Mouse (Mus musculus) limb, embryonic 15.5 days (tissue): ENCODE data around the gene Rhoa. TPM values are rescaled to one million over a fixed set of nuclear protein-coding genes. Genes with fewer than 3 reads are reported as not detected.

Source experiments
- ATAC-seq: fragments of 200-750 bp; cut with Nextera tagmentation; 2 replicates; pipeline ENCODE4 v1.8.0; 2017; ENCODE audit warnings: low read depth, moderate TSS enrichment; ENCODE audit not compliant: insufficient number of reproducible peaks, low FRiP score, low TSS enrichment
- H3K27ac ChIP-seq: fragments of 300-500 bp; sonication (generic); 2 replicates; pipeline ENCODE4 v1.5.1; 2015; ENCODE audit warnings: moderate library complexity, mild to moderate bottlenecking, inconsistent platforms
- H3K27me3 ChIP-seq: fragments of 300-500 bp; sonication (generic); 2 replicates; pipeline ENCODE4 v1.6.1; 2015; ENCODE audit warnings: inconsistent platforms
- H3K36me3 ChIP-seq: fragments of 300-500 bp; sonication (generic); 2 replicates; pipeline ENCODE4 v1.6.1; 2015; ENCODE audit warnings: inconsistent platforms
- H3K4me1 ChIP-seq: fragments of 300-500 bp; sonication (generic); 2 replicates; pipeline ENCODE4 v1.6.1; 2015; ENCODE audit warnings: inconsistent platforms
- H3K4me2 ChIP-seq: fragments of 300-500 bp; sonication (generic); 2 replicates; pipeline ENCODE4 v1.6.1; 2015; ENCODE audit warnings: mild to moderate bottlenecking, inconsistent platforms
- H3K4me3 ChIP-seq: fragments of 300-500 bp; sonication (generic); 2 replicates; pipeline ENCODE4 v1.5.1; 2015; ENCODE audit warnings: mild to moderate bottlenecking, inconsistent platforms
- H3K9ac ChIP-seq: fragments of 300-500 bp; sonication (generic); 2 replicates; pipeline ENCODE4 v1.6.1; 2015; ENCODE audit warnings: inconsistent platforms
- H3K9me3 ChIP-seq: fragments of 300-500 bp; sonication (generic); 2 replicates; pipeline ENCODE4 v1.6.1; 2016; ENCODE audit warnings: inconsistent platforms
- WGBS: fragments of 180-500 bp; shearing (Covaris S2); methylation state at CpG from one replicate; pipeline ENCODE4 v1.1.7; 2015; 5-methylcytosine and 5-hydroxymethylcytosine counted together
- polyA plus RNA-seq: library from polyadenylated mRNA; unstranded; fragments of >200 nt; fragmentation: Nextera tagmentation; extraction: Ambion mirVana; gene quantifications from 2 replicates; pipeline ENCODE4 v1.2.1, GENCODE M21; 2015

Gene Rhoa
- polyA plus RNA-seq, 1 experiment from 2014 or later, result 473 TPM

DNA sequence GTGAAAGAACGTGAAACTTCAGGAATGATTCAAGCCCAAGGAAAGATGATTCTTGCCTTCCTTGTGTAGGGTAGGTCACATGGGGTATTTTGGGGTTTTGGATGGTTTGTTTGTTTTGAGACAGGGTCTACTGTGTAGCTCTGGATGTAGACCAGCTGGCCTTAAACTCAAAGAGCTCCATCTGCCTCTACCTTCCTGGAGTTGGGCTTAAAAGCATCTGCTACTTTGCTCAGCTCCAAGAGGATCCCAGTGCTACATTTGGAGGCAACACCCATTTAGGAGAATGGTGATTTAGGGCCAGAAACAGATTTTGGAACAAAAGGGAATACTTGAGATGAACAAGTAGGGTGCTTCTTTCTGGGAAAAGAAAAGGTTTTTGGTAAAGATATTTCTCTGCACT lies 18.9 kb downstream of the Rhoa start:
- H3K27me3 ChIP-seq, result no peaks in the 10 kb centered on the region
- H3K36me3 ChIP-seq, result peaks cover 36% of the 10 kb centered on the region
- H3K9ac ChIP-seq, result no peak overlapping the region
- WGBS, result 98% methylated on average over 1 of the region's 1 CpGs
- H3K9me3 ChIP-seq, result no peaks in the 10 kb centered on the region
- H3K4me1 ChIP-seq, result no peaks in the 10 kb centered on the region
- no peak overlapping the region for H3K4me3 ChIP-seq
- ATAC-seq, result no peak
- H3K4me2 ChIP-seq, result no peak overlapping the region
- H3K27ac ChIP-seq, result no peak overlapping the region

DNA sequence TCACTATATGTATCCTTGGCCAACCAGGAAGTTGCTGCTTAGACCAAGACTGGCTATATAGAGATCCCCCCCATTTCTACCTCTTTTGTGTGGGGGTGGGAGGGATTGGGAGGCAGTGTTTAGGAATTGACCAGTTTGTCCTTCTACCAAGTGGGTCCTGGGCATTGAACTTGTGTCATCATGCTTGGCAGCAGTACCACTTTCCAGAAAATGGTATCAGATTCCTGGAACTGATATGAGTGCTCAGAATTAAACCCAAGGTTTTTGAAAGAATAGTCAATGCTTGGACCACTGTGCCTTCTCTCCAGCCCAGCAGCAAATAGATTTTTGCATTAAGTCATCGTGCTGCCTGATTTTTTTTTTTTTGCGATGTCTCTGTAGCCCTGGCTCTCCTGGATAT lies 19.9 kb downstream of the Rhoa start:
- H3K4me1 ChIP-seq, result no peaks in the 10 kb centered on the region
- H3K36me3 ChIP-seq, result peaks cover 41% of the 10 kb centered on the region

DNA sequence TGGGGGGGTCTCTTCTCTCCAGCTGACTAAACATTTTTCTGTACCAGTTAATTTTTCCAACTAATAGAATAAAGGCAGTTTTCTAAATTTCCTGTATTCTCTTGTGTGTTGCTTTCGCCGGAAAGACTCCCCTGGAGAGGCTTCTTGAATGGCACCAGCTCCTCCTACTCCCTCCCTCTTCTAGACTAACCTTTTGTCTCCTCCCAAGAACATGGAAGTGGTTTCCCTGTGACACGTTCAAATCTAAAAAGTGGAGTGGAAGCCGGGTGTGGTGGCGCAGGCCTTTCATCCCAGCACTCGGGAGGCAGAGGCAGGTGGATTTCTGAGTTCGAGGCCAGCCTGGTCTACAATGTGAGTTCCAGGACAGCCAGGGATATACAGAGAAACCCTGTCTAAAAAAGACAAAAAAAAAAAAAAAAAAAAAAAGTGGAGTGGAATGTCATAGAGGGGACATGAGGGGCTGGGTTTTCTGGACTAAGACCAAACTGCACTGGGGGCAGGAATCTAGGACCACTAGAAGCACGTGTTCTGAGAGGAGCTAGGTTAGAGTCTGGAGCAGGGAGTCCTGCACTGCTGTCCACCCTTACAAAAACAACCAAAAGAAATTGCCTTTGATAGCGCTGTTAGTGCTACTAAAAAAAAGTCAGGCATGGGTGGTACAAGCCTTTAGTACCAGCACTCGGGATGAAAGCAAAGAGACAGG lies 32.1 kb downstream of the Rhoa start:
- no peak for ATAC-seq
- H3K9me3 ChIP-seq, result no peaks in the 10 kb centered on the region
- no peak overlapping the region for H3K9ac ChIP-seq
- H3K4me2 ChIP-seq, result peak overlapping the region; percentile 71; the same call in 1 of the 2 replicates
- peak overlapping the region; percentile 96 for H3K27ac ChIP-seq
- H3K36me3 ChIP-seq, result peaks cover 35% of the 10 kb centered on the region
- WGBS, result 70% methylated on average over 10 of the region's 10 CpGs
- no peaks in the 10 kb centered on the region for H3K27me3 ChIP-seq
- no peak overlapping the region for H3K4me3 ChIP-seq
- peaks cover 28% of the 10 kb centered on the region for H3K4me1 ChIP-seq

More for the DNA sequence above, 19.9 kb downstream of the Rhoa start:
- no peaks in the 10 kb centered on the region for H3K9me3 ChIP-seq
- H3K4me2 ChIP-seq, result no peak overlapping the region
- WGBS, result 97% methylated on average over 2 of the region's 2 CpGs
- H3K4me3 ChIP-seq, result no peak overlapping the region
- H3K27ac ChIP-seq, result no peak overlapping the region
- no peak for ATAC-seq
- no peak overlapping the region for H3K9ac ChIP-seq
- H3K27me3 ChIP-seq, result no peaks in the 10 kb centered on the region

DNA sequence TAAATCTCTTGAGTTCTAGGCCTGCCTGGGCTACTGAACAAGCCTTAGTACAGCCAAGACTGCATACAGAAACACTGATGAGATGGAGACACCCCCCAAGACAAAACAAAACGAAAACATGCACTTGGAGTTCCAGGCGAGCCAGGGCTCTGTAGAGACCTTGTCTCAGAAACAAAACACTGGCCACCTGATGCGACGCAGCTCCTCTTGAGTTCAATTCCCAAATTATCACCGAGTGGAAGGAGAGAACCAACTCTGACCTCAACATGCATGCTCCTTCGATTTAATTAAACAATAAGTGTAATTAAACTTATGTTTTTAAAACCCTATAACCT lies 32.6 kb downstream of the Rhoa start:
- peak overlapping the region; percentile 71 for H3K4me2 ChIP-seq
- no peak overlapping the region for H3K9ac ChIP-seq
- peaks cover 32% of the 10 kb centered on the region for H3K36me3 ChIP-seq
- no peak for ATAC-seq
- WGBS, result 18% methylated on average over 6 of the region's 6 CpGs
- H3K9me3 ChIP-seq, result no peaks in the 10 kb centered on the region
- H3K27me3 ChIP-seq, result no peaks in the 10 kb centered on the region
- H3K27ac ChIP-seq, result peak overlapping the region; percentile 96
- H3K4me1 ChIP-seq, result peaks cover 28% of the 10 kb centered on the region
- peak overlapping the region; percentile 74 for H3K4me3 ChIP-seq

DNA sequence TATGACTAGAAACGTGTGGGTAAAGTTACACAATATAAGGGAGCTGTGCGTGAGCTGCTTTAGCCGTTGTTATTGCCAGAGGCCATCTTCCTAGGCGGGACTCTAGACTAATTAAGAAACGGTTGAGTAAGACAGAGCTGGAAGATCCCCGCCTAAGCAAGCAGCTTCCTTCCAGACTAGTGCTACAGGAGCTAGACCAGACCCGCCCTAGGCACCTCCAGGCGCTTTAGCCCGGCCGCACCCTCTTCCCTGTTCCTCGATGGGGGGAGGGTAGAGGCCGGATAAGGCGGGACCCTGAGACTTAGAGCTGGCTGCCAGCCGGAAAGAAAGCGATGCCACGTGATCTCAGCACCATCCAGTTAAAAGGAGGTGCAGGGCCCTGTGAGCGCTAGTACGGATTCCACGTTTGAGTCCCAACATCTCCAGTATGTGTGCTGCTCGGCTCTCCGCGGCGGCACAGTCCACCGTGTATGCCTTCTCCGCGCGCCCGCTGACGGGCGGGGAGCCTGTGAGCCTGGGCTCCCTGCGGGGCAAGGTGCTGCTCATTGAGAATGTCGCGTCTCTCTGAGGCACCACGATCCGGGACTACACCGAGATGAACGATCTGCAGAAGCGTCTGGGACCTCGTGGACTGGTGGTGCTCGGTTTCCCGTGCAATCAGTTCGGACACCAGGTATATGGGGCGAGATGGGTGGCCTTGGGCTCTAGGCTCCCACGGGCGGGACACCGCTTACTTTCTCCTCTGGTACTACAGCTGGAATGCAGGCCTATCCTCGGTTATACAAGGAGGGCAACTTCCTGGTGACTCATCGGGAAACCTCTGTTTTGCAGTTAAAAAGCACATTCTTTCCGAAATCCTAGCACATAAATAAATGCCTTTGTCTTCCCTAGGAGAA lies 33.2 kb downstream of the Rhoa start, which contains the start of gene Gpx1:
Gene Gpx1 (plus strand): TSS at position 18 of the 896 bp plus-strand sequence.
- peak; percentile 94 for ATAC-seq
- H3K4me3 ChIP-seq, result peak within 1 kb of the TSS; percentile 74
- H3K4me2 ChIP-seq, result peak within 1 kb of the TSS; percentile 71
- H3K4me1 ChIP-seq, result peaks cover 28% of the 10 kb centered on the region
- no peaks in the 10 kb centered on the region for H3K9me3 ChIP-seq
- no peaks in the 10 kb centered on the region for H3K27me3 ChIP-seq
- H3K27ac ChIP-seq, result peak within 1 kb of the TSS; percentile 96
- peak within 1 kb of the TSS; percentile 93 for H3K9ac ChIP-seq
- H3K36me3 ChIP-seq, result peaks cover 27% of the 10 kb centered on the region
- under 1% methylated on average over 49 of the region's 49 CpGs for WGBS

DNA sequence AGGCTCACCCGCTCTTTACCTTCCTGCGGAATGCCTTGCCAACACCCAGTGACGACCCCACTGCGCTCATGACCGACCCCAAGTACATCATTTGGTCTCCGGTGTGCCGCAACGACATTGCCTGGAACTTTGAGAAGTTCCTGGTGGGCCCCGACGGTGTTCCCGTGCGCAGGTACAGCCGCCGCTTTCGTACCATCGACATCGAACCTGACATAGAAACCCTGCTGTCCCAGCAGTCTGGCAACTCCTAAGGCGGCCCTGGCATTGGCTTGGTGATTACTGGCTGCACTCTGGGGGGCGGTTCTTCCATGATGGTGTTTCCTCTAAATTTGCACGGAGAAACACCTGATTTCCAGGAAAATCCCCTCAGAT lies 33.9 kb downstream of the Rhoa start:
- Histone ChIP-seq H3K9ac (peak overlapping the region; percentile 93), H3K4me2 (peak overlapping the region; percentile 71), H3K36me3 (peaks cover 19% of the 10 kb centered on the region), H3K4me1 (peaks cover 28% of the 10 kb centered on the region), H3K27ac (peak overlapping the region; percentile 96), H3K4me3 (peak overlapping the region; percentile 74), H3K9me3 (no peaks in the 10 kb centered on the region), H3K27me3 (no peaks in the 10 kb centered on the region)
- 5% methylated on average over 20 of the region's 20 CpGs for WGBS
- ATAC-seq, result no peak

DNA sequence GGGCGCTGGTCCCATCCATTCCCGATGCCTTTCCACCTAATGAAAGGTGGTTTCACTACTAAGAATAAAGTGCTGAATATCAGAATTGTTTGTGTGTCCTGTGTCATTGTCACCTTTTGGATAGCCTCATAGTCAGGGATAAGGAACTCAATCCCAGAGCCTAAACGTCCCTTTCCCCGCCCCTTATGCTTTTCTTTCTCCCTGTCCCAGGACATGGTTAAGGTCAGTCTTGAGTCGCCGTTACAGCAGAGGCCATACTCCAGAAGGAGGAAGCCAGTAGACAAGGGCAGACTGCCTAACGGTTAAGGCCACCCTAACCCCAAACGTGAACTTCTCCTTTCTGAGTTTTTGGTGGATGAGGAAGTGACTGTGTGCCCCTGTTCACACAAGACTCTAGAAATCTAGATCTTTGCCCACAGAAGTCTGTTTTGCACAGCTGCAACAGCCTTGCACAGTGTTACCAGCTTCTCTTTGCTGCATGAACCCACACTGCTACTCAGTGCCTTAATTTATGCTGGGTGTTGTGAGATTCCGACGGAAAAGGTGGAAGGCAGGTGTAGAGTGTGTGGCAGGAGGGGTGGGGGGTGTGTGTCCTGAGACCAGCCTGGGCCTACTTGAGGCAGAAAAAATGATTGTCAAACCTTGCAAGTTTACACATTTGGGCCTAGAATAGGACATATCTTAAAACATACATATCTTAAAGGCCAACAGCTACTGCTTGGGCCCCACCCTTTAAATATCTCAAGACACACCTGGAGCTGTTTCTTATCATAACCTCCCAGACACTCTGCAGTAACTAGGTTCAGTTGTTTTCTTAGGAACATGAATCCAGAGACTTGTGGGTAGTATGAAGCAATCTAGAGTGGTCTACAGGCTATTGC lies 34.6 kb downstream of the Rhoa start:
- Histone ChIP-seq H3K4me2 (peak overlapping the region; percentile 71), H3K27me3 (no peaks in the 10 kb centered on the region), H3K36me3 (peaks cover 13% of the 10 kb centered on the region), H3K4me1 (peaks cover 28% of the 10 kb centered on the region), H3K27ac (peak overlapping the region; percentile 96), H3K9ac (peak overlapping the region; percentile 93), H3K4me3 (peak overlapping the region; percentile 74), H3K9me3 (no peaks in the 10 kb centered on the region)
- ATAC-seq, result no peak
- 57% methylated on average over 10 of the region's 10 CpGs for WGBS

DNA sequence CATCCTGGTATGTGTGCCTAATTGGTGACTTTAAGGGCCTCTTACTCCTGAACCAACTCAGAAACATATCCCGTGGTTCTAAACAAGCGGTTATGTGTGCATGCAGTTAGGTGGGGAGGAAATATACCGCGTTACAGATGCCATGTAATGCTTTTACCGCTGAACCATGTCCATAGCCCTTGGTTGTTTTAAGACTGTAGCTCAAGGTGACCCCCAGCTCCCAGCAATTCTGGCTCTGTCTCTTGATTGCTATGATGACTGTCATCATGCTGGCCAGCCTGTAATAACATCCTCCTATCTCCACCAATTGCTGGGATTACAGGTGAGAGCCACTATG lies 35.2 kb downstream of the Rhoa start:
- ATAC-seq, result no peak
- Histone ChIP-seq H3K36me3 (peaks cover 9% of the 10 kb centered on the region), H3K27me3 (no peaks in the 10 kb centered on the region), H3K4me3 (no peak overlapping the region; the same call in 1 of the 2 replicates), H3K4me2 (no peak overlapping the region), H3K9me3 (no peaks in the 10 kb centered on the region), H3K27ac (peak overlapping the region; percentile 48; the same call in 1 of the 2 replicates), H3K9ac (no peak overlapping the region), H3K4me1 (peaks cover 28% of the 10 kb centered on the region)
- 88% methylated on average over 5 of the region's 5 CpGs for WGBS

DNA sequence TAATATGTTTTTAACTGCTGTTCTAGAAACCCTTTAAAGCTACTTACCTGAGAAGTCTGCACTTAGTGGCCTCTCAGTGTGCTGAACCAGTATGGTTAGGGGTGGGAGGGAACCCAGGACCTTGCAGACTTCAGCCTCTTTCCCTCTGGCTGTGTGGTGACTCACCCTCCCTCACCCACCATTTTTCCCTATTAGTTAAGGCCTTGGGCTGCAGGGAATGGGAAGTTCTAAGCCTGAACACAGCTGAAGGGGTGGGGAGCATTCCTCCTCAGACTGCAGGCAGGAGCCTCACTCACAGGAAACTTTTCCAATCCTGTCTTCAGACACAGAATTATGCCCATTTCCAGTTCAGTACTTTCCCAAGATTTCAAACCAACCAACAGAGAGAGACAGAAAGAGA lies 35.9 kb downstream of the Rhoa start:
- Histone ChIP-seq H3K4me2 (no peak overlapping the region), H3K4me3 (no peak overlapping the region), H3K9ac (no peak overlapping the region), H3K27me3 (no peaks in the 10 kb centered on the region), H3K9me3 (no peaks in the 10 kb centered on the region), H3K36me3 (peaks cover 7% of the 10 kb centered on the region), H3K27ac (0 out of 2 replicates have a peak overlapping the region, but pooled peaks have one; percentile 38), H3K4me1 (peaks cover 29% of the 10 kb centered on the region)
- no peak for ATAC-seq

DNA sequence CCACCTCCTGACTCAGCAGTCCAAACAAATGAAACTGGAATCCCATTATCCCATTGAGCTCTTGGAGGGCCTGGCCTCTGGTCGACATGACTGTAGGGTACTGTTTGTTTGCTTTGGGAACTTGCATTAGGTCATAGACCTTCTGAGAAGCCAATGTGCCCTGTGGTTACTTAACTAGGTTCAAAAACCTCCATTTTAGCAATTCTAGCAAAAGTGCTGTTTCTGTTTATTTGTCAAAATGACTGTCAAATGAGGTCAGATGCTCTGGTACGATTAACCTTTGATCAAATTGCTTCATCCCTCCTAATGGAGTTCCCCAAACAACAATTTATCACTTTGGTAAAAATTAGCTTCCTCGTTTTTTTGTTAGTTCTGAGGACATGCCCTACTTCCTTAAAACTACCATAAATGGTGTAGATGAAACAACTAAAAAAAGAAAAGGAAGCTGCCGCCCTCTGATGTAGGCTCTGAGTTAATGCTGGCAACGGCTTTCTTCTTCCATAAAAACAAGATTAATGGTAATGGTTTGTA lies 36.4 kb downstream of the Rhoa start:
- 31% methylated on average over 5 of the region's 5 CpGs for WGBS
- H3K4me2 ChIP-seq, result no peak overlapping the region
- no peak for ATAC-seq
- no peak overlapping the region for H3K9ac ChIP-seq
- peaks cover 7% of the 10 kb centered on the region for H3K36me3 ChIP-seq
- H3K27ac ChIP-seq, result 0 out of 2 replicates have a peak overlapping the region, but pooled peaks have one; percentile 38
- H3K27me3 ChIP-seq, result no peaks in the 10 kb centered on the region
- H3K4me3 ChIP-seq, result no peak overlapping the region
- H3K9me3 ChIP-seq, result no peaks in the 10 kb centered on the region
- H3K4me1 ChIP-seq, result peaks cover 32% of the 10 kb centered on the region

DNA sequence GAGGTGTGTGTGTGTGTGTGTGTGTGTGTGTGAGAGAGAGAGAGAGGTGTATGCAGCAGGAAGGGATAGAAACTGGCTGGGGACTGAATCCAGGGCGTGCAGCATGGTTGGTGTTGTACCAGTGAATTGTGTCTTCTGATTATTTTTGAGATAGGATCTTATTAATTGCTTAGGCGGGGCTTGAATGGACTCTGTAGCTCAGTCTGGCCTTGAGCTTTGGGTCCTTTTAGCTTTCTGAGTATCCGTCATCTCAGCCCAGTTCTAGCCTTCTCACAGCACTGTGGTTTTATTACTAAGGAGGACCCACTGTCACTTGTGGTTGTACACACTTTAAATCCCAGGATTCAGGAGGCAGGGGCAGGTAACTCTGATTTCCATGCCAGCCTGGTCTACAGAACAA lies 37.4 kb downstream of the Rhoa start:
- H3K4me3 ChIP-seq, result no peak overlapping the region
- no peak overlapping the region for H3K27ac ChIP-seq
- peaks cover 29% of the 10 kb centered on the region for H3K4me1 ChIP-seq
- no peaks in the 10 kb centered on the region for H3K9me3 ChIP-seq
- no peak overlapping the region for H3K9ac ChIP-seq
- H3K36me3 ChIP-seq, result peaks cover 4% of the 10 kb centered on the region; the same call in 1 of the 2 replicates
- H3K4me2 ChIP-seq, result no peak overlapping the region
- 86% methylated on average over 3 of the region's 3 CpGs for WGBS
- no peak for ATAC-seq
- no peaks in the 10 kb centered on the region for H3K27me3 ChIP-seq
